Mouse (Mus musculus) cerebellum, adult 9-10 months (tissue): ENCODE measurements at regions not wholly inside any gene's neighbourhood (a gene's known extent, or its start where the extent isn't known, plus 50 kb on each side); places are given as distances from the start of the nearest gene placed in this dataset.
"Not testable (repeated sequence)": the region's sequence is repeated elsewhere in the genome, so short reads cannot be mapped to it uniquely, and the experiment has no call there.

Experiments
- DNase-seq: peaks from one replicate; pipeline ENCODE4 v3.0.0; 2022

DNA sequence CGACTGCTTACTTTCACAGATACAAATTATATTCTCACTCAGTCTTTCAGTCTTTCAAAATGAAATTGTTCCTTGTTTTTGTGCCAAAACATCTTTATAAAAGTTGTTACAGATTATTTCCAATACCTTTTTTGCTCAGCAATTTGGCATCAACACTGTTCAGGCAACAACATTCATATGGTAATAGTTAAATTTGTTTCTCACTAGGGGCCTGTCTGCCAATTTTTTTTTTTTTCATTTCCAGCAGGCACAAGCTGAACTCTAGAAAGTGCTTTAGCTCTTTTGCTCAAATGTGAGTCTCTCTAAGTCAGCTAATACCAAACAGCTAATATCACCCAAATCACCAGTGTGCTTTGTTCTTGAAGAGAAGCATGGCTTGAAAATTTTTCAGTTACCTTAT lies 199.4 kb downstream of the Antxr2 start:
- DNase-seq: no peak

DNA sequence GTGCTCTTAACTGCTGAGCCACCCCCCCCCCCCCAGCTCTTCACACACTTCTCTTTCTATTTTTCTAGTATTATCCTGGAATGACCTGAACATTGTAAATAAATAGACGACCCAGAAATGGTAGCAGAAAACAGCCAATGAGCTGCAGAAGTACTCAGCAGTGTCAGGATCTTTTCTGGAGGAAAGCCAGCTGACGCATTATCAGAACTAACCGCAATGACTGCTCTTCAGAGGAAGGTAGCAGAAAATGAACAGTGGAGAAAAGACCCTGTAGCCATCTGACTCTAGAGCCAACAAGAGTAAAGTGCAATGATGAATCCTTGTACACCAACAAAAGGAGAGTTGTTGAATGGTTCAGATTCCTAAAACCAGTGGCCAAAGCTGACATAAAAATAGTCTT lies 213.4 kb downstream of the Antxr2 start:
- DNase-seq: no peak

GRCm38 (mm10) chr5:97815357-97815756 lies 215.5 kb downstream of the Antxr2 start:
- DNase-seq: no peak

DNA sequence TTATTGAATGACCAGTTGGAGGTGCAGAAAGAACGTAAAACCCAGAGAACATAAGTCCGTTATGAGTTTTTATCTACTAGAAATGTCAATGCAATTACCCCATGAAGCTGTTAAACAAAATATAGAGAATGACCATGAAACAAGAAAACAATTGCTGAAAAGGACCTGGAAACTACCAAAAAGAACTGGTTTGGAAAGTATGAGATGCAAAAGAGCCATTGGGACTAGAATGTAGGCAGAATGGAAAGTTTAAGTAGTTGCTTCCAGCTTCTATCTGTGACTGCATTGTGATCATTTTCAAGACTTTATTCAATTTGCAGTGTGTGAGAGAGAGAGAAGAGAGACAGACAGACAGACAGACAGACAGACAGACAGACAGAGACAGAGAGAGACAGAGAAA lies 216.1 kb downstream of the Antxr2 start:
- DNase-seq: no peak

DNA sequence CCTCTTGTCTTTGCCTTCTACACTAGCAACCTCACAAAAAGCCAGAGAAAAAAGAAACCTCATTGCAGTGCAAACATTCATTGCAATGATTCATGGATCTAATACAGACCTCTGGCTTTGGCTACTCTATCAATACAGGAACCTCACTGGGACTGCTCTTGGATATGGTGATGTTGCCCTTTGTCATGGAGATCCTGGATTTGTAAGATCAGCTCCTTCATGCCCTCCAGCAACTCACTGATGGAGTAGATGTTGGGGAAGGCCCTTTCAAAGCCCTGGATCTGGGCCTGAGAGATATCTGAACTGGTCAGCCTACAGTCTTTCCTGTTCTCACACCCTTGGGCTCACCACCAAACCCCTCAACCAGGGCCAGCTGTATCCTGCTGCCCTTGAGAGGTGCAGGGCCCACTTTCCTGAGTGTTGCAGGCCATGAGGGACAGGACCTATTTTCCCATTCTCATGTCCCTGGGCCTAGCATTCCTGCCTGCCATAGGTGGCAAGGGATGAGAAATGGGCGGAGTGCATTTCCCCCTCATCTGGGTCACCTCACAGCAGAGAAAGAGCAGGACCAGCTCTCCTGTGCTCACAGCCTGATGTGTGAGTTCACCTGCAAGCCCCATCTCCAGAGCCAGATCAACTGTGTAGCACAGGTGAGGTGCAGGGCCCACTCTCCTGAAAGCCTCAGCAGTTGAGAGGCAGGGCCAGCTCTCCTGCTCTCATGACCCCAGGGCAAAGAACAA lies 218.1 kb downstream of the Antxr2 start:
- no peak for DNase-seq

DNA sequence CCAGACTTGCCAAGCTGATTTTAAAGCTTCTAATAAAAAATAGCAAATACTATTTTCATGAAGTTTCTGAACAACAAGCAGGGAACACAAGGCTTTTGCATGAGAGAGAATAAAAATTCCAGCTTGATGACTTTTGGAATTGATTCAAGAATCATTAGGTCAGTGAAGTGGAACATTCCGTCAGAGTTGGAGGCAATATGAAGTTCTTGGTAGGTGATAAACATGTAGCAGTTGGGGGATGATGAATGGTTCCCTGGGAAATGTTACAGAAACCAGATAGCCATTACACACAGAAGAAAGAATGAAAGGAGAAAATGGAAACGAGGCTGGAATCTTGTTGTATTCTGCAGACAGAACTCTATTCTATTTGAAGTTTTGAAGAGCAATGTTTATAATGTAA lies 221.8 kb downstream of the Antxr2 start:
- DNase-seq: no peak

- no peak for DNase-seq
Observed at GRCm38 (mm10) chr5:97807171-97807570, 223.7 kb downstream of the Antxr2 start.

DNA sequence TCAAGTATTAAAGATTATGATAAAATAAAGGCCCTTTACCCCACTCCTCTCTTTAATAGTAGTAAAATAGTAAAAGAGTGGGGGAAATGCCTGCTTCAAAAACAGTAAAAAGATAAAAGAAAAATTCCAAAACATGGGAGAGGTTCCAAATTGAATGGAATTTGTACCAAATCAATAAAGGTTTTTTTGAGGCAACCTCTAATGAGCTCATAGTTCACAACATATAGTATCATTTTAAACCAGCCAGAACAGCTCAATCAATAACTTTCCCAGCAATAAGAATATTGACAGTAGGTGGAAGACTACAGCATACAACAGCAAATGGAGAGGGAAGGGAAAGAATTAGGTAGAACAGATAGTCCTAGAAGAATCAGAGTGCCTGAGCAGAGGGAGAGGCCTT lies 224.1 kb downstream of the Antxr2 start:
- no peak for DNase-seq

GRCm38 (mm10) chr5:97800017-97800416 lies 230.8 kb downstream of the Antxr2 start:
- no peak for DNase-seq

- no peak for DNase-seq
Observed at GRCm38 (mm10) chr5:97788175-97788574, 242.7 kb downstream of the Antxr2 start.

GRCm38 (mm10) chr5:97787001-97787400 lies 243.8 kb downstream of the Antxr2 start:
- no peak for DNase-seq

GRCm38 (mm10) chr5:97775100-97775499 lies 255.7 kb downstream of the Antxr2 start:
- DNase-seq: not testable (repeated sequence)

- not testable (repeated sequence) for DNase-seq
Observed at GRCm38 (mm10) chr5:97773451-97773850, 257.4 kb downstream of the Antxr2 start.

GRCm38 (mm10) chr5:97737339-97737738 lies 280.5 kb upstream of the Gk2 start:
- no peak for DNase-seq

DNA sequence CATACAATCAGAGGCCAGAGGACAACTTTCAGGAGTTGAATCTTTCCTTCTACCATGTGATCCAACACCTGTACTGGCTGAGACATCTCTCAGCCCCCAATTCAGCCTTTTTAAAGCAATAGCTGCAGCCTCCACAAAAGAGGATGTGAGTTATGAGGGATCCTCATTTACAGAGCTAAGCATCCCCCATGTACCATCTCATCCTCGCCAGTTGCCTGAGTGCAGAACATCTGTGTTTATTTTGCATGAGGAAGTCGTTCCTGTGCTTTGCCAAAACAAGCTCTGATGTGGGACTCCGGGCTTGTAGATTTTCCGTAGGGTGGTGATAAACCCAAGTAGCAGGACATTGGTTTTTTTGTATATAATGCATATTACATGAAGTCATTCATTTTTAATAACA lies 274.1 kb upstream of the Gk2 start:
- no peak for DNase-seq

GRCm38 (mm10) chr5:97719364-97719763 lies 262.5 kb upstream of the Gk2 start:
- DNase-seq: not testable (repeated sequence)

GRCm38 (mm10) chr5:97705270-97705669 lies 248.4 kb upstream of the Gk2 start:
- DNase-seq: peak; percentile 25

DNA sequence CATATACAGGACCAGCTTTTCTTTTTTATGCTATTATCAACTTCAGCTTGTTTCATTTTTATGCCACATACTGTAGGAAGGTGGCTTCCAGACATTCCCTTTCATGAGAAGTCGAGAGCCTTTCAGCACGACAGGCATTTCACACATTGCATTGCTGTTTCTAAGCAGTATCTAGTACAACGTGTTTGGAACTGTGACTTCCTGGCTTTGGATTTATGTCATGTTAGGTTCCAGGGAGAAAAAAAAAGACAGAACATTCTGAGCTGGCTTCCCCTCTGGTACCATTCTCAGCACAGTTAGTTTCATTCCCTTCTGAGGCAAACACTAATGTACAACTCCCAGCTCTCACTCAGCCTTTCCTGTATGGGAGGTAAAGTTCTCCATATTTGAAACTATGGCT lies 243.7 kb upstream of the Gk2 start:
- DNase-seq: no peak

GRCm38 (mm10) chr5:97697581-97698134 lies 240.8 kb upstream of the Gk2 start:
- peak; percentile 34 for DNase-seq

GRCm38 (mm10) chr5:97693333-97693940 lies 236.6 kb upstream of the Gk2 start:
- no peak for DNase-seq

DNA sequence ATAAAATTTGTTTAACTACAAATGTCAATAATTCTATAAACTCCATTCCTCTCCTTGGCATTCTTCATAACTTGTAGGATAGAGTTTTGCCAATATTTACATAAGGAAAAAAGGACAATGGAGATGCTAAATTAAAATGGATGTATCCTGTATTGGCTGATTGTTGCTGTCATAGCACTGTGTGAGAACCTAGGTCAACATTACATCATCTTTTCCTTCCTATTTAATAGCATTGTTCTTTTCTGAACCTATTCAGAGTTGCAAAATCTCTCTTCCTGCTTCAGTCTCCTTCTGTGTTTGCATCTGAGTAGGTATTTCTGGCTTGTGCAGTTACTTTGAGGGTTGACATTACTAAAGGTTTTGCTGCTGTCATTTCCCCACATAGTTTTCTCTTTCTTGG lies 228.6 kb upstream of the Gk2 start:
- DNase-seq: no peak

- DNase-seq: no peak
Observed at GRCm38 (mm10) chr5:97684592-97685258, 227.9 kb upstream of the Gk2 start.

DNA sequence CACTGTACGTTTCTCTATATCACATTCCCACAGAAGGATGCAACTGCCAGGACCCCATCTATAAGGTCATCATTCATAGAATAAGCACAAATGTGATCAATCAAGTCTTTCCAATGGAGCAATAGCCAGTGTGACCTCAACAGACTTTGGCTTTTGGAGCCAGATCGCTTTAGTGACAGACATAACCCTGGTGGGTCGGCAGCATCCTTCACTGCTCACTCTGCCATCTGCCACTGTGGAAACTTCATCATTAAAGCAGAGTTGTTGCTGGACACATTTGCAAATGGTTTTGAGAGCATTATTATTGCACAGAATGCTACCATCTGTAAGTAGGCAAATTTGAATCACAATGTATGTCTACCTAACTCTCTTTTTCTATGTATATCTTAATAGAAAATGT lies 212.9 kb upstream of the Gk2 start:
- no peak for DNase-seq
